Mouse (Mus musculus) spleen, postnatal 0 days (tissue): ENCODE results near the gene Taf1c. TPM values are rescaled to one million over a fixed set of nuclear protein-coding genes. Genes with fewer than 3 reads are reported as not detected.

Experiments used
- polyA plus RNA-seq: library from polyadenylated mRNA; unstranded; fragments of >200 nt; fragmentation: Nextera tagmentation; extraction: Ambion mirVana; gene quantifications from 2 replicates; pipeline ENCODE4 v1.2.1, GENCODE M21; 2015

Taf1c gene
- polyA plus RNA-seq: 8.2 and 9.6 TPM in 2 replicates

DNA sequence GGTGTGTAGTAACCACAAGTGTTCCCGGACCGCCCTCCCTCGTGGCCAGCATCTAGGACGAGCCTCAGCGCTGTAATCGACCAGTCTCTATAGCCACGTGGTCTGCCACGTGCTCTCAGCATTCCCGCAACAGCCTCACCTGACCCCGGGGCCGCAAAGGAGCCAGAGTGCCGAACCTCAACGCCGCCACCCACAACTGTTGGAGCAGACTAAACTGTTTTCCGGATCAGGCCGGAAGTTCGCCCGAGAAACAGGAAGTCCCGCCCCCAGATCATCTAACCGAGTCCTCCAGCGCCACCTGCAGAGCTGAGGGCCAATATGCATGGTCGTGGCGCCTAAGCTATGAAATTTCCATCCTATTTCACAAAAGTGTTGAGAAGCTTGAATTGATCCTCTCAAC is at the start of gene Taf1c:
Taf1c (minus strand) TSS at position 227 of the 400 bp plus-strand sequence.

DNA sequence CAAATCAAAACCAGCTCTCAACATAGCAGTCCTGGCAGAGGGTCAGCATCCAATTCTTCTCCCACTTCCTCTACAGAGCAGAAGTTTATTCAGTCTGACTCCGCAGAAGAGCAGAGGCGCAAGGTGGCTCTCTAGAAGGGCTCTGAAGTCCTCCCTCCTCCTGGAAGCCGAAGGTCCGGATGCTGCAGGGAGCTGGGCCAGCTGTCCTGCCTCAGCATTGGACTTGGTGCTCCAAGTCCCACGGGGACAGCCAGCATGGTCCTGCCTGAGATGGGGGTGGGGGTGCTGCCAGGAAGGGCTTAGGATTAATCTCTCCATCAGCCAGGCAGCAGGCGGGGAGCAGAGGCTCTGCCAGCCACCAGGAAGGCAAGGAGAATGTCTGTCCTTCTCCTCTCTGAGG is 30.4 kb upstream of the Taf1c start, which contains the start of gene Kcng4:
Kcng4 (minus strand) TSS at position 303 of the 400 bp plus-strand sequence.

GRCm38 (mm10) chr8:119612471-119612870 is 7.4 kb upstream of the Taf1c start, which contains the start of gene Adad2:
Gene Adad2 (plus strand): TSS chr8:119612747.

DNA sequence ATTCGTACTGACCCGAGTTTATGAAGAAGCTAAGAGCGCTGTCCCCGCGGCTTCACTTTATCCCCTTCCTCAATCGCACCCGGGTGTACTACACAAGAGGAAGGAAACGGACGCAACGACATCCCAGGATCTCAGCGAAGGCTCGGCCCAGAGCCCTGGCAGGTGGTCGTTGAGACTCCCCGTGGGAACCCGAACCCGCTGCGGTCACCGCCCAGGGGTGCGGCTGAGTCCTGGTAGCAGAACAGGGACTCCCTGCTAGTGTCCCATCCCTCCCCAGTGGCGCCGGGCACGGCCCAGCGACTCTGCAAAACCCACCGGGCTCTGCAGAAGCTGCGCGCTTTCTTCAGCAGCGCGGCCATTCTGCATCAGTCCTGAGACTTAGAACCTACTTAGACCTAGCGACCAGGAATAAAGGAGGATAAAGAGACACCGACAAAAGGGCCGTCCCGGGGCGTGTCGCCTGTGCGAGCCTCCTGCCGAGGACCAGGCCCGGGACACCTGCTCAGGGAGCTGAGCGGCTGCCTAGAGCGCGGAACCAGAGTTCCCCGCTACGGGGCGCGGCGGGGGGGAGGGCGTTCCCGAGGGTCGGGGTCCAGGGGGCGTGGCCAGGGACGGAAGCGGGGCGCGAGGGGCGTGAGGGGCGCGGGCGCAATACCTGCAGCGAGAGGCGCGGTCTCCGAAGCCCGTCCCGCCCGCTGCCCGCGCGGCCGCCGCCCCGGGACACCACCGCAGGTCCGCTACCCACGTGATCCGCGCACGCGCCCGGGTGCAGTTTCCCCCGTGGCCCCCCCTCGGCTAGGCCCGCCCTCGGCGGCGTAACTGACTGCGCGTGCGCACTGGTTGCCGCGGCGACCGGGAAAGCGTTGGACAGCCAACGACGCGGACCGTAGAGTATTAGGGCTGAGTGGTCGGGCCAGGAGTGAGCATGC is 30.3 kb downstream of the Taf1c start, which contains the start of the genes Hsdl1 and Dnaaf1:
Hsdl1 (minus strand) TSS at position 747 of the 929 bp plus-strand sequence.
Dnaaf1 (plus strand) TSS at position 799 of the 929 bp plus-strand sequence.

DNA sequence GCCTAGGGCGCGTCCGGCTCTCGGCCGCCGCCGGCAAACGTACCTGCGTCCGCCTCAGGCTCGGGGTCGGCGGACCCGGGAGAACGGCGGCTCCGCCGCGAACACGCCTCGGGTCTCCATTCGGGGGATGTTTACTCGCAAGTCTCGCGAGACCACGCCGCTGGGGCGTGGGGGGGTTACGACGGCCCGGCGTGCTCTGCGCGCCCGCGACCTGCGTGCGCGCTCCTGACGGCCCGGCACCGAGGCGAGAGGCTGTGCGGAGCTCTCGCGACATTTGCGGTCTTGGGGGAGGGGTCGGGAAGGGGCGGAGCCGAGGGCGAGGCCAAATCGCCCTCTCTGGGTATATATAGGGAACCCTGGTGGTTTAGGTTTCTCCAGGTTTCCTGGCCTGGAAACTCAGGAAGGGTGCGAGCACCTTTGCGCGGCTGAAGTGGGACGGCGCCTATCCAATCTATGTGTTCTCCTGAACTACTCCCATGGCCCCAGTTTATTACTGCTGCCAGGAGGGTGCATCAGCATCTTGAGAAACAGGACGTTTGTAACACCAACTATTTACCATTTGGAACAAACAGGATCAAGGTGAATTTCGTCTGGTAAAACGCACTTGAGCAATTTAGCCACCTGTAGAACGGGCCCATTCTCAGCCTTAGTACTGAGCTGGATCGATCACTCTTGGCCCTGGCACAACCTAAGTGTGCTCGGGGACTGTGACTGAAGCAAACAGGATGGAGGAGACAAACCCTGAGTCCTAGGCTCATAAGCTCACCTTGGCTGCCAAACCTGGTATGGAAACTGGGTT is 46.2 kb downstream of the Taf1c start, which contains the start of gene Mbtps1:
Mbtps1 (minus strand) TSS at position 133 of the 799 bp plus-strand sequence.

Other genes starting within 250 kb of the Taf1c start
- 6.4 and 8.5 TPM in 2 replicates for gene Mlycd, start 210.3 kb downstream of the Taf1c start, polyA plus RNA-seq
- gene Osgin1, start 171.1 kb downstream of the Taf1c start, polyA plus RNA-seq: 3.2 and 3.8 TPM in 2 replicates
- 0.10 and 0.17 TPM in 2 replicates for gene Necab2, start 158.5 kb downstream of the Taf1c start, polyA plus RNA-seq
- gene Slc38a8, start 103.5 kb downstream of the Taf1c start, polyA plus RNA-seq: 0.05 TPM in 1 of 2 replicates, not detected in the other
- gene Mbtps1, start 46.5 kb downstream of the Taf1c start, polyA plus RNA-seq: 28.4 and 30.8 TPM in 2 replicates
- 22.4 and 25.1 TPM in 2 replicates for gene Hsdl1, start 30.0 kb downstream of the Taf1c start, polyA plus RNA-seq
- 0.06 TPM in 1 of 2 replicates, not detected in the other for gene Dnaaf1, start 30.0 kb downstream of the Taf1c start, polyA plus RNA-seq
- gene Adad2, start 7.5 kb upstream of the Taf1c start, polyA plus RNA-seq: not detected in 2 replicates
- gene Kcng4, start 30.5 kb upstream of the Taf1c start, polyA plus RNA-seq: 0.04 and 0.06 TPM in 2 replicates
- 3.5 and 4.4 TPM in 2 replicates for gene Wfdc1, start 61.1 kb upstream of the Taf1c start, polyA plus RNA-seq
- gene Atp2c2, start 94.8 kb upstream of the Taf1c start, polyA plus RNA-seq: 0.07 and 0.11 TPM in 2 replicates
- gene Tldc1, start 173.2 kb upstream of the Taf1c start, polyA plus RNA-seq: 5.7 and 6.4 TPM in 2 replicates
- 48.4 and 63.3 TPM in 2 replicates for gene Cotl1, start 235.3 kb upstream of the Taf1c start, polyA plus RNA-seq